Mouse (Mus musculus): ENCODE measurements around the gene 4930562C15Rik.
A peak's percentile ranks its signal among the peaks of the same experiment; 100 is the strongest.

4930562C15Rik gene

GRCm38 (mm10) chr16:4862863-4863483, 27.8 kb downstream of the 4930562C15Rik start:
- DNase-seq, result peak; percentile 79

GRCm38 (mm10) chr16:4863742-4864141, 28.5 kb downstream of the 4930562C15Rik start:
- DNase-seq, result no peak

- DNase-seq, result peak; percentile 78
These were observed 31.0 kb downstream of the 4930562C15Rik start for GRCm38 (mm10) chr16:4866101-4866695.

GRCm38 (mm10) chr16:4870490-4870889, 35.3 kb downstream of the 4930562C15Rik start:
- no peak for DNase-seq

- DNase-seq, result no peak
These were observed 36.7 kb downstream of the 4930562C15Rik start for GRCm38 (mm10) chr16:4871926-4872325.

- no peak for DNase-seq
These were observed 40.2 kb downstream of the 4930562C15Rik start for GRCm38 (mm10) chr16:4875198-4876032.

GRCm38 (mm10) chr16:4876033-4876680, 40.9 kb downstream of the 4930562C15Rik start:
- DNase-seq, result peak; percentile 89

- no peak for DNase-seq
These were observed 42.0 kb downstream of the 4930562C15Rik start for GRCm38 (mm10) chr16:4877195-4877594.

- DNase-seq, result no peak
These were observed 42.5 kb downstream of the 4930562C15Rik start for GRCm38 (mm10) chr16:4877701-4878100.

- DNase-seq, result peak; percentile 56
These were observed 43.1 kb downstream of the 4930562C15Rik start for GRCm38 (mm10) chr16:4878192-4878885.

GRCm38 (mm10) chr16:4879101-4879707, 44.0 kb downstream of the 4930562C15Rik start:
- DNase-seq, result no peak

GRCm38 (mm10) chr16:4879708-4880124, 44.5 kb downstream of the 4930562C15Rik start:
- DNase-seq, result peak; percentile 94

- peak; percentile 99 for DNase-seq
These were observed 45.1 kb downstream of the 4930562C15Rik start, which contains the start of gene Ubald1 for GRCm38 (mm10) chr16:4880136-4880825. Ubald1 (minus strand) TSS chr16:4880315.

GRCm38 (mm10) chr16:4881400-4882351, 46.5 kb downstream of the 4930562C15Rik start:
- DNase-seq, result peak; percentile 72

- DNase-seq, result no peak
These were observed 49.7 kb downstream of the 4930562C15Rik start for GRCm38 (mm10) chr16:4884930-4885329.

- DNase-seq, result peak; percentile 94
These were observed 50.8 kb downstream of the 4930562C15Rik start, which contains the start of gene Mgrn1 for GRCm38 (mm10) chr16:4885760-4886689. Mgrn1 (plus strand) TSS chr16:4886249.

- no peak for DNase-seq
These were observed 51.4 kb downstream of the 4930562C15Rik start for GRCm38 (mm10) chr16:4886690-4887020.

- DNase-seq, result no peak
These were observed 55.0 kb downstream of the 4930562C15Rik start for GRCm38 (mm10) chr16:4890201-4890709.

- DNase-seq, result no peak
These were observed 57.0 kb downstream of the 4930562C15Rik start for GRCm38 (mm10) chr16:4892171-4892570.

All from kidney, postnatal 14 days (tissue).